Mouse (Mus musculus): ENCODE measurements around the gene Pex11g. TPM values are rescaled to one million over a fixed set of nuclear protein-coding genes. Genes with fewer than 3 reads are reported as not detected.

Gene Pex11g
- total and polyA plus RNA-seq, 2 experiments = 27.8 to 51.2 TPM

DNA sequence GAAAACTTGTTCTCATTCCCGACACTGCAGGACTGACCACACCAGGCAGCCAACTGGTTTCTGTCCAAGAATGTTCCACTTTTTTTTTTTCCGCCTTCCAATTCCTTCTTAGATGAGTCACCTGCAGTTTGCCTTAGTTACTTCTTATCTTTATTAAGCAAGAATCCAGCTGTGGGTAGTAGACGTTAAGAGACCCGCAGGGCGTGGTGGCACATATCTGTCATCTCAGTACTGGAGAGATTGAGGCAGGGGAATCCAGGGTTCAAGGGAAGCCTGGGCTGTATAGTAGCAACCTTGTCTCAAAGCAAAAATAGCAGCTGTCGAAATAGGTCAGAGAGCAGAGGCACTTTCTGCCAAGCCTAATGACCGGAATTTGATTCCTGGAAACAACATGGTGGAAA lies 55.6 kb downstream of the Pex11g start:
- Histone ChIP-seq H3K9ac (ENCODE audit: low read depth, low read length) (no peak overlapping the region), H3K36me3 (ENCODE audit: control insufficient read depth, insufficient read depth, low read length) (no peaks in the 10 kb centered on the region), H3K27ac (replicated peaks; ENCODE audit: insufficient read depth, low read depth, low read length) (peak overlapping the region; percentile 56), H3K27me3 (ENCODE audit: control insufficient read depth, insufficient read depth, low read length) (no peaks in the 10 kb centered on the region), H3K79me2 (ENCODE audit: control insufficient read depth, insufficient read depth, low read length) (peaks cover 19% of the 10 kb centered on the region; the same call in 1 of the 2 replicates), H3K4me3 (ENCODE audit: insufficient read depth, low read depth, low read length) (no peak overlapping the region), H3K4me1 (ENCODE audit: control insufficient read depth, insufficient read depth, low read length) (peaks cover 46% of the 10 kb centered on the region)
- 18% methylated on average over 7 of the region's 7 CpGs for WGBS
- peak; percentile 95 for DNase-seq (ENCODE audit: extremely low read depth, low read depth, low spot score)
- no peak for TF ChIP-seq POLR2A (IDR thresholded peaks at IDR 0.05; ENCODE audit: extremely low read depth, insufficient read depth, low read length)
- no peak for TF ChIP-seq CTCF (IDR thresholded peaks at IDR 0.05; ENCODE audit: low read depth, low read length)

DNA sequence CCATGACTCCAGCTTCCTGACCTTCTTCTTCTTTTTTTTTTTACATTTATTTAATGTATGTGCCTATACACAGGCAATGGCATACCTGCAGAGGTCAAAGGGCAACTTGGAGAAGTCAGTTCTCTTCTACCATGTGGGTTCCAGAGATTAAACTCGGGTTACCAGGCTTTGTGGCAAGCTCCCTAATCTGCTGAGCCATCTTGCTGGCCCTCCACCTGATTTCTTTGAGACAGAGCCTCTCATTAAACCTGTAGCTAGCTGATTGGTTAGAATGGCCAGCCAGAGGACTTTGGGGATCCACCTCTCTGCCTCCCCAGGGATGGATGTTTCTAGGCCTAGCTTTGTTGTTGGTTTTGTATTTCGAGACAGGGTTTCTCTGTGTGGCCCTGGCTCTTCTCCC lies 56.4 kb downstream of the Pex11g start:
- Histone ChIP-seq H3K4me1 (ENCODE audit: control insufficient read depth, insufficient read depth, low read length) (peaks cover 40% of the 10 kb centered on the region), H3K27me3 (ENCODE audit: control insufficient read depth, insufficient read depth, low read length) (no peaks in the 10 kb centered on the region), H3K36me3 (ENCODE audit: control insufficient read depth, insufficient read depth, low read length) (no peaks in the 10 kb centered on the region), H3K9ac (ENCODE audit: low read depth, low read length) (no peak overlapping the region), H3K79me2 (ENCODE audit: control insufficient read depth, insufficient read depth, low read length) (peaks cover 26% of the 10 kb centered on the region), H3K4me3 (ENCODE audit: insufficient read depth, low read depth, low read length) (no peak overlapping the region), H3K27ac (replicated peaks; ENCODE audit: insufficient read depth, low read depth, low read length) (peak overlapping the region; percentile 56)
- 62% methylated on average over 2 of the region's 2 CpGs for WGBS
- TF ChIP-seq POLR2A (IDR thresholded peaks at IDR 0.05; ENCODE audit: extremely low read depth, insufficient read depth, low read length) (no peak), CTCF (IDR thresholded peaks at IDR 0.05; ENCODE audit: low read depth, low read length) (no peak)
- no peak for DNase-seq (ENCODE audit: extremely low read depth, low read depth, low spot score)

DNA sequence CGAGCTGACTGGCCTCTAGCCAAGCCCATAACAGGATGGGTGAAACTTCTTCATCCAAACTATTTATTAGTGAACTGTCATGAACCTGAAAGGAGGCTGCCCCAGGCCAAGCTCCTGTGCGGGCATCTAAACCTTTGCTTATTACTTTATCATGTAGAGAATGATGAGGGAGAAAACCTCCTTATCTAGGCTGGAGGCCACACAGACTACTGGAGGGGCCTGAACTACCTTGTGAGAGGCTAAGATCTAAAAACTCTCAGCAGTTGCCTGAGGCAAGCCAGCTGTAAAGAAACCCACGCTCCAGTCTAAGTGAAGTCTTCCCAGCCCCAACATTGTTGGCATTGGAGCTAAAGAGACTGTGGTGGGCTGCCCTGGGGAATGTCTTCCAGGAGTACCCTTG lies 60.1 kb downstream of the Pex11g start:
- 88% methylated on average over 3 of the region's 3 CpGs for WGBS
- Histone ChIP-seq H3K36me3 (ENCODE audit: control insufficient read depth, insufficient read depth, low read length) (no peaks in the 10 kb centered on the region), H3K4me3 (ENCODE audit: insufficient read depth, low read depth, low read length) (no peak overlapping the region), H3K27me3 (ENCODE audit: control insufficient read depth, insufficient read depth, low read length) (no peaks in the 10 kb centered on the region), H3K9ac (ENCODE audit: low read depth, low read length) (no peak overlapping the region), H3K79me2 (ENCODE audit: control insufficient read depth, insufficient read depth, low read length) (peaks cover 43% of the 10 kb centered on the region), H3K4me1 (ENCODE audit: control insufficient read depth, insufficient read depth, low read length) (peaks cover 14% of the 10 kb centered on the region), H3K27ac (replicated peaks; ENCODE audit: insufficient read depth, low read depth, low read length) (no peak overlapping the region)
- DNase-seq (ENCODE audit: extremely low read depth, low read depth, low spot score) = no peak
- TF ChIP-seq POLR2A (IDR thresholded peaks at IDR 0.05; ENCODE audit: extremely low read depth, insufficient read depth, low read length) = no peak
- TF ChIP-seq CTCF (IDR thresholded peaks at IDR 0.05; ENCODE audit: low read depth, low read length) = no peak

Other genes starting within 250 kb of the Pex11g start
- 70.0 and 89.0 TPM in 2 replicates for gene Insr, start 188.1 kb downstream of the Pex11g start, total RNA-seq (2014; rRNA removed)
- gene Insr, start 188.1 kb downstream of the Pex11g start, polyA plus RNA-seq (2012; rRNA removed) = 28.5 and 30.3 TPM in 2 replicates
- 0.34 and 0.74 TPM in 2 replicates for gene A430078G23Rik, start 114.3 kb downstream of the Pex11g start, total RNA-seq (2014; rRNA removed)
- 0.11 and 0.53 TPM in 2 replicates for gene A430078G23Rik, start 114.3 kb downstream of the Pex11g start, polyA plus RNA-seq (2012; rRNA removed)
- 9.7 and 10.7 TPM in 2 replicates for gene Arhgef18, start 74.7 kb downstream of the Pex11g start, total RNA-seq (2014; rRNA removed)
- gene Arhgef18, start 74.7 kb downstream of the Pex11g start, polyA plus RNA-seq (2012; rRNA removed) = 15.6 and 15.8 TPM in 2 replicates
- 0.07 TPM in 1 of 2 replicates, not detected in the other for gene Tex45, start 3.2 kb upstream of the Pex11g start, total RNA-seq (2014; rRNA removed)
- 0.28 TPM in 1 of 2 replicates, not detected in the other for gene Tex45, start 3.2 kb upstream of the Pex11g start, polyA plus RNA-seq (2012; rRNA removed)
- 2.7 and 4.4 TPM in 2 replicates for gene Zfp358, start 25.5 kb upstream of the Pex11g start, total RNA-seq (2014; rRNA removed)
- 20.8 and 25.9 TPM in 2 replicates for gene Zfp358, start 25.5 kb upstream of the Pex11g start, polyA plus RNA-seq (2012; rRNA removed)
- 38.1 and 44.2 TPM in 2 replicates for gene Mcoln1, start 32.8 kb upstream of the Pex11g start, total RNA-seq (2014; rRNA removed)
- gene Mcoln1, start 32.8 kb upstream of the Pex11g start, polyA plus RNA-seq (2012; rRNA removed) = 210 and 227 TPM in 2 replicates
- gene Pnpla6, start 47.7 kb upstream of the Pex11g start, total RNA-seq (2014; rRNA removed) = 14.4 and 15.9 TPM in 2 replicates
- 25.8 and 36.5 TPM in 2 replicates for gene Pnpla6, start 47.7 kb upstream of the Pex11g start, polyA plus RNA-seq (2012; rRNA removed)
- gene C330021F23Rik, start 100.3 kb upstream of the Pex11g start, total RNA-seq (2014; rRNA removed) = 5.9 and 7.4 TPM in 2 replicates
- 9.0 and 10.0 TPM in 2 replicates for gene C330021F23Rik, start 100.3 kb upstream of the Pex11g start, polyA plus RNA-seq (2012; rRNA removed)
- 4.1 and 6.5 TPM in 2 replicates for gene Camsap3, start 119.6 kb upstream of the Pex11g start, total RNA-seq (2014; rRNA removed)
- gene Camsap3, start 119.6 kb upstream of the Pex11g start, polyA plus RNA-seq (2012; rRNA removed) = 12.8 and 19.6 TPM in 2 replicates
- 14.9 and 15.2 TPM in 2 replicates for gene Xab2, start 153.6 kb upstream of the Pex11g start, total RNA-seq (2014; rRNA removed)
- 21.1 and 26.8 TPM in 2 replicates for gene Xab2, start 153.6 kb upstream of the Pex11g start, polyA plus RNA-seq (2012; rRNA removed)
- 26.1 and 28.1 TPM in 2 replicates for gene Pet100, start 153.9 kb upstream of the Pex11g start, total RNA-seq (2014; rRNA removed)
- 12.2 and 12.8 TPM in 2 replicates for gene Pet100, start 153.9 kb upstream of the Pex11g start, polyA plus RNA-seq (2012; rRNA removed)
- not detected in 2 replicates for gene Pcp2, start 157.9 kb upstream of the Pex11g start, total RNA-seq (2014; rRNA removed)
- gene Pcp2, start 157.9 kb upstream of the Pex11g start, polyA plus RNA-seq (2012; rRNA removed) = not detected in 2 replicates
- 33.6 and 37.5 TPM in 2 replicates for gene Stxbp2, start 163.3 kb upstream of the Pex11g start, total RNA-seq (2014; rRNA removed)
- 54.0 and 78.2 TPM in 2 replicates for gene Stxbp2, start 163.3 kb upstream of the Pex11g start, polyA plus RNA-seq (2012; rRNA removed)
- gene Retn, start 188.1 kb upstream of the Pex11g start, total RNA-seq (2014; rRNA removed) = 0.09 and 0.54 TPM in 2 replicates
- not detected in 2 replicates for gene Retn, start 188.1 kb upstream of the Pex11g start, polyA plus RNA-seq (2012; rRNA removed)
- 0.28 TPM in 1 of 2 replicates, not detected in the other for gene Mcemp1, start 198.1 kb upstream of the Pex11g start, total RNA-seq (2014; rRNA removed)
- gene Mcemp1, start 198.1 kb upstream of the Pex11g start, polyA plus RNA-seq (2012; rRNA removed) = 0.11 TPM in 1 of 2 replicates, not detected in the other
- gene Fcor, start 204.7 kb upstream of the Pex11g start, total RNA-seq (2014; rRNA removed) = 1.9 and 2.6 TPM in 2 replicates
- 1.1 and 5.7 TPM in 2 replicates for gene Fcor, start 204.7 kb upstream of the Pex11g start, polyA plus RNA-seq (2012; rRNA removed)
- gene Trappc5, start 208.6 kb upstream of the Pex11g start, total RNA-seq (2014; rRNA removed) = 15.3 and 18.3 TPM in 2 replicates
- 22.5 and 25.0 TPM in 2 replicates for gene Trappc5, start 208.6 kb upstream of the Pex11g start, polyA plus RNA-seq (2012; rRNA removed)
- 0.09 and 0.27 TPM in 2 replicates for gene Fcer2a, start 226.5 kb upstream of the Pex11g start, total RNA-seq (2014; rRNA removed)
- gene Fcer2a, start 226.5 kb upstream of the Pex11g start, polyA plus RNA-seq (2012; rRNA removed) = 0.49 and 0.51 TPM in 2 replicates